Mouse (Mus musculus) kidney, adult 8-10 months (tissue): ENCODE results near the gene Pithd1.
"Not testable (repeated sequence)": the region's sequence is repeated elsewhere in the genome, so short reads cannot be mapped to it uniquely, and the experiment has no call there.

ENCODE experiments used
- DNase-seq, 2 experiments: peaks; one replicate each; pipeline ENCODE4 v3.0.0; 2022

Gene Pithd1

DNA sequence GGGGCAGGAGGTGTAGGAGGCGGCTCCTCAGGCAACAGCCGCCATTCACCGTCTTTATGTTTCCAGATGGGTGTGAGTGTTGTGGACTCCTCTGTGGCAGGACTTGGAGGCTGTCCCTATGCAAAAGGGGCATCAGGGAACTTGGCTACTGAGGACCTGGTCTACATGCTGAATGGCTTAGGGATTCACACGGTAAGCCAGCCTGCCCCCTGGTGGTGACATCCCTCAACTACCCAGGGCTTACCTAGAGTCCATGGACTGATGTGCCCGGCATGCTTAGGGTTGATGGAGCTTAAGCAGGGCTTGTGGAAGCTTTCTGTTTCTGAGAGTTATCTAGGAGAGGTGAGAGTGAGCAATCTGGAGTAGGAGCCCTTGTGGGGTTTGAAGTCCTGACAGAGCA, 26.3 kb downstream of the Pithd1 start:
- DNase-seq, result peak; percentile 70 to 88

GRCm38 (mm10) chr4:135958354-135958753, 28.7 kb downstream of the Pithd1 start:
- DNase-seq, result peak; percentile 84 to 89

- DNase-seq, result no peak
These were observed 31.2 kb downstream of the Pithd1 start for GRCm38 (mm10) chr4:135955886-135956285.

DNA sequence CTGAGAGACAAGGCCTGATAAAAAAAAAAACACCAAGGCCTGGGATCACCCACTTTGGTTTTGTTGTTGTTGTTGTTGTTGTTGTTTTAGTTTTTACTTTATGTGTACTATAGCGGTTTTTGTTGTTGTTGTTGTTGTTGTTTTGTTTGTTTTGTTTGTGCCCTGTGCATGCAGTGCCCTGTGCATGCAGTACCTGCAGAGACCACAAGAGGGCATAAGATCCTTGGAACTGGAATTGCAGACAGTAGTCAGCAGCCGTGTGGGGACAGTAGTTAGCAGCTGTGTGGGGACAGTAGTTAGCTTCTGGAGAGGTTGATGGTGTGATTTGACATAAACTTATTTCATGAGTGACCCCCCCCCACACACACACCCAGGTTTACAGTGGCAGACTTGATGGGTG, 32.8 kb downstream of the Pithd1 start:
- DNase-seq, result peak in 1 of 2 experiments; percentile 81

GRCm38 (mm10) chr4:135953179-135953578, 33.9 kb downstream of the Pithd1 start:
- no peak for DNase-seq

DNA sequence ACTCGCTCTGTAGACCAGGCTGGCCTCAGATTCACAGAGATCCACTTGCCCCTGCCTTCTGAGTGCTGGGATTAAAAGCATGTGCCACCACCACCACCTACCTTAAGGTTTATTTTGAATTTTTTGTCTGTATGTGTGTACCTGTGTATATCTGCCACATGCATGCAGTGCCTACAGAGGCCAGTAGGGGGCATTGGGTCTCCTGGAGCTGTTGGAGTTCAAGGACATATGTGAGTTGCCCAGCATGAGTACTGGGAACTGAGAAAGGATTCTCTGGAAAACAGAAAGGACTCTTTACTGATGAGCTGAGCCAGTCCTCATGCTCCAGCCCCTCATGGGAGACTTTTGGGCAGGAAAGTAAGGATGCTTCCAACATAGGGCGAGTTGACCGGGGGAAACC, 35.6 kb downstream of the Pithd1 start:
- no peak for DNase-seq

DNA sequence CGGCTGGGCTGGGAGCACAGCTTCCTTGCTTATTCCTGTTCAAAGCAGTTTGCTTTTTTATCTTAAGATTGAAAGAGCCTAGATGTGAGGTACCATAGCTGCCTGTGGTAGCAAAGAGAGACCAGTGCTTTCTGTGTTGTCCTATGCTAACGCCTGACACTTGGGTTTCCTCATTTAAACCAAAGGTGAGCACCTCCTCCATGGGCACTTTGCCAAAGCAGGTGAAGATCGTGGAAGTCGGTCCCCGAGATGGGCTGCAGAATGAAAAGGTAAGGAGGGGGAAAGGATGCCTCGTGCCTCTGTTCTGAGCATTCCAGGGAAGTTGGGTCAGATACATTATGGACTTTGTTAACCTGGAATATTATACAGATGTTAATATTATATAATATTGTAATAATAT, 36.7 kb downstream of the Pithd1 start:
- no peak for DNase-seq

GRCm38 (mm10) chr4:135949911-135950310, 37.2 kb downstream of the Pithd1 start:
- no peak for DNase-seq

DNA sequence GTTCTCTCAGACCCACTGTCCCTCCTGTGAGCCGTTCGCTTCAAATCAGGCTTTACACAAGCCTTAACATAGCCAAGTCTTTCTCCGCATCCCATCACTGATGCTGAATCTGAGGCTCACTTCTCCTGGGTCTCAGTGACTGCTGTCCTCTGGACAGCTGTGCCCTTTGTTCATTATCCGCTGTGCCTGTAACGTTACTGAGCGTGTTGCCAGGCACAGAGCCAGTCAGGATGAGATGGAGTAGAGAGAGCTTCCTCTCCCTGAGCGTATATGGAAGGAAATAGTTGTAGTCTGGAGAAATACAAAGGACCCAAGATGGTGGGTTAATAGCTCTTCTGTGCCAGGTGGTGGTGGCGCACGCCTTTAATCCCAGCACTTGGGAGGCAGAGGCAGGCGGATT, 37.6 kb downstream of the Pithd1 start:
- no peak for DNase-seq

- DNase-seq, result no peak
These were observed 38.9 kb downstream of the Pithd1 start for GRCm38 (mm10) chr4:135948142-135948541.

DNA sequence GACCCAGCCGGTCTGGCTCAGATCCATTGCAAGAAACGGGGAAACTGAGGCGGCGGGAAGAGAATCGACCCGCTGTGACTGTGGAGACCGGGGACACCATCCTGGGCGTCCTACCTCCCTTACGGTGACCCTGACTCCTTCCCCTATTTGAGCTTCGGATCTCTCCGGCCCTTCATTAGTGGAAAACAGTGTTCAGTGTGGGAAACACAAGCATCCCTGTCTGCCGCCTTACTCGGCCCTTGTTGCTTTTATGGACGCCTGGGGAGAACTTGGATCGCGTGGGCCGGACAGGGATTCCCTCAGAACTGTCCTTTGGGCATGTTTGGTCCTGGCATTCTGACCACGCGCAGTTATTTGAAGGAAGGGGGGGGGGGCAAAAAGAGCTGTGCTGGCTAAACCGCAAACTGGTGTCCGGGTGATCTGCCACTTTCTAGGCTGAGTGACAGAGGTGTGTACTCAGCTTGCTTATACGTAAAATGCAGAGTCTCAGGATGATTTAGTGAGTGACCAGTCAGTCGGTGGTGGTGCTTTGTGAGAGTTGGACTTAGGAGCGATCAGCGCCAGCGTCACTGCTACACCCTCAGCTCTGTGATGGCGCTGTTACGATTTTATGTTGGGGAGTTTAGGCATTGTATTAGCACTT, 40.3 kb downstream of the Pithd1 start:
- DNase-seq, result no peak

GRCm38 (mm10) chr4:135946278-135946658, 40.8 kb downstream of the Pithd1 start, which contains the start of gene Hmgcl:
Gene Hmgcl (plus strand): TSS chr4:135946448.
- DNase-seq, result peak; percentile 95 to 97

- DNase-seq, result no peak
These were observed 41.4 kb downstream of the Pithd1 start for GRCm38 (mm10) chr4:135945706-135946105.

DNA sequence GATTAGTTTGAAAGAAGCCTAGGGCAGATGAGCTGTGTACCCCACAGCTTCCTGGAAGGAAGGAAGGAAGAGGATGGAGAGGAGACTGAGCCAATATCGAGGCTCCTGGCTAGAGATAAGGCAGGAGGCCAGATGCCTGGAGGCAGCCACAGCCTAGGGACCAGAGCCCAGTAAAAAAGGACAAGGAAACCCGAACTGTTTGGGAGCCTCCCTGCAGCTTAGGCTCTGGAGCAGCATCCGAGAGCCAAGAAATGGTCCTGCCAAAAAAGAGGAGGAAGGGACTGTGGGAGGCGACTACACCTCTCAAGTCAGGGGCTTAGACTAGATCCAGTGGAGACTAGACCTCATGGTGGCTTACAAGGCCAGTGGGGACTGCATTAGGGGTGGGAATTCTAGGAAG, 43.7 kb downstream of the Pithd1 start:
- DNase-seq, result no peak

DNA sequence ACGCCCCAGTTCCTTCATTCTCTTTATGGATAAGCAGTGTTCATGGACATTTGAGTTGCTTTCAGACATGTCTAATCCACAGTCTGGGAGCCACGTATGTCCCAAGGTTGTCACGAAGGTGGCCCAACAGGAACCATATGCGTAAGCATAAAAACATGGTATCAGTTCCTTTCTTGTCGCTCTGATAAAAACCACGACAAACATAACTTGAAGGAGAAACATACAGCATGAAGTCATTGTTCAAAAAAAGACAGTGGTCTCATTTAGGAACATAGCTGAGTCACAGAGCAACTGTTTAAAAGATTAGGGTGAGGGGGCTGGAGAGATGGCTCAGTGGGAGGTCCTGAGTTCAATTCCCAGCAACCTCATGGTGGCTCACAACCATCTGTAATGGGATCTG, 44.9 kb downstream of the Pithd1 start:
- DNase-seq, result no peak

DNA sequence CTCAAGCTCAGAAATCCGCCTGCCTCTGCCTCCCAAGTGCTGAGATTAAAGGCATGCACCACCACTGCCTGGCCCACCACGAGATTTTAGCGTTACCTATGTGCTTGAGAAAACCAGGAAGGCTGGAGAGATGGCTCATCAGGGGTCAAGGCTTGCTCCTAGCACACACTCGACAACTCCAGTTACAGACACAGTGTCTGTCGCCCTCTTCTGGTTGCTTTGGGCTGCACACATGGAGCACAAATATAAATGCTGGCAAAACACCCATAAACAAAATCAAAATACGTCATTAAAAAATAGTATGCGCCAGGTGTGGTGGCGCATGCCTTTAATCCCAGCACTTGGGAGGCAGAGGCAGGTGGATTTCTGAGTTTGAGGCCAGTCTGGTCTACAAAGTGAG, 46.0 kb downstream of the Pithd1 start:
- DNase-seq, result not testable (repeated sequence)

DNA sequence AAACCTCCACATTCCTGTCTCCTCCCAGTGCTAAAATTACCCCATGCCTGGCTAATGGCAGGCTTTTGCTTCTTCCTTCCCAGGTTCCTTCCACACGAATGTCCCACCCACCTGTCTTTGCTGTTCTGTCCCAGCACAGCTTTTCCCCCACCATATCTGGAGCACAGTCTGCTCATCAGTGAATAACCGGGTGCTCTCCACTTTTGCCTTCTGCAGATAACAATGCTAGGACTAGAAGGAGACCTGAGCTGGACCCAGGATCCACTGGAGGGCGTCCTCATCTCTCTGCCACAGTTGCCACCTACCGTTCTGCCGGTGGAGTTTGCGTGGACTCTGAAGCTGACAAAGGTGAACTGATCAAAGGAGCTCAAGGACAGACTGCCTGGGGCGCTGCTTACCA, 48.2 kb downstream of the Pithd1 start:
- DNase-seq, result no peak

- no peak for DNase-seq
These were observed 51.6 kb downstream of the Pithd1 start for GRCm38 (mm10) chr4:135935502-135935901.

DNA sequence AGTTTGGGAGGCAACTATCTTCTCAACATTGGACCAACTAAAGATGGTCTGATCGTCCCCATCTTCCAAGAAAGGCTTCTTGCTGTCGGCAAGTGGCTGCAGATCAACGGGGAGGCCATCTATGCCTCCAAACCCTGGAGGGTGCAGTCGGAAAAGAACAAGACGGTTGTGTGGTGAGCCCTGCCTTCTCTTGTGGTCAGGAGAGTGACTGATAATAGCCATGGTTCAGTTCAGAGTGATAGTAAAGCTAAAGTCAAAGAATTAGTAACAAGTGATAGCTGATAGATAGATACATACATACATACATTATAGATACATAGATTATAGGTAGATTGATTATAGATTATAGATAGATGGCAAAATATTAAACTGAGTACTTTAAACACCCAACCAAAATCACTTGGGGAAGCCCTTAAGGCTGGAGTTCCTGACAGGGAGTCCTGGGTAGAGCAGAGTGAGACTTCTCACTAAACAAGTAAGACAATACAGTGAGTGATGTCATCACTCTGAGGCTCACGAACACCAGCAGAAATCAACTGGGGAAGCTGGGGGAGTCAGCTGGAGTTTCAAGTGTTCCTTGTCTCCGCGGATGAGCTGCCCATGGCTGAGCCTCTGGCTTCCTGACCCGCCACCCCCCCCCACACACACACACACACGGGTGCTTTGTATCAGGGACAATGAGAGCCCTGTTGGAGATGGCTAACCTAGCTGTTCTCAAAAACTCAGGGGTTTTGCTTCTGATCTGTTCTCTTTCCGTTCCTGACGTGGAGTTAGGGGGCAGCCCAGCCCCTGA, 52.2 kb downstream of the Pithd1 start:
- no peak for DNase-seq

GRCm38 (mm10) chr4:135931832-135932231, 55.2 kb downstream of the Pithd1 start:
- no peak for DNase-seq

GRCm38 (mm10) chr4:135930239-135930638, 56.8 kb downstream of the Pithd1 start:
- DNase-seq, result peak in 1 of 2 experiments; percentile 48

DNA sequence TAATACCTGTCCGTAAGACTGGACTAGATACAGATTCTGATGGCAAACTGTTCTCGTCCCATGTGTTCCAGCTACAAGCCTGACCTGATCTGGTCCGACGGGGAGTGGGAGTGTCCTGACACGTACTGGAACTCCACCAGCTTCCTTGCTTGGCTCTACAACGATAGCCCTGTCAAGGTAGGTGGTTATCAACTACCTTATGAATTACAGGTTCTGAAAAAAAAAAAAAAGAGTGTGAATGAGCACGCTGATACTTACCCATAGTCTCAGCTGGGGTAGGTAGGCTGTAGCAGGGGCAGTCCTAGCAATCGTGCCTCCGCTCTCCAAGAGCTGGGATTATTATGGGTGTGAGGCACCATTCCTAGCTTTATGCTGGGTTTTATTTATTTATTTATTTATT, 57.2 kb downstream of the Pithd1 start:
- no peak for DNase-seq

- DNase-seq, result no peak
These were observed 57.7 kb downstream of the Pithd1 start for GRCm38 (mm10) chr4:135929405-135929804.

DNA sequence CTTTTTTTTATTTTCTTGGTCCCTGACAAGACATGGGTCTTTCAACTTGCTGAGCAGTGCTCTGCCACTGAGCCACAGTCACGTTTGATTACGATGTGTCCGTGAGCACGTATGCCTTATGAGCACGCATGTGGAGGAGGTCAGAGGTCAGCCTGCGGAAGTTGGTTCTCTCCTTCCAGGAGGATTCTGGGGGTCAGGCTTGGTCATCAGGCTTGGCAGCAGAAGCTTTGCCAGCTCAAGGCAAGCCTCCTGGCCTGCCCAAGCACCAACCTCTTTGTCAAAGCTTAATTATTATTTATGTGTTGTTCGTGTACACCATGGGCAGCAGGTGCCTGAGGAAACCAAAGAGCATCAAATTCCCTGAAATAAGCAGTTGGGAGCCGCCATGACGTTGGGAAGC, 58.7 kb downstream of the Pithd1 start:
- peak in 1 of 2 experiments; percentile 47 for DNase-seq

DNA sequence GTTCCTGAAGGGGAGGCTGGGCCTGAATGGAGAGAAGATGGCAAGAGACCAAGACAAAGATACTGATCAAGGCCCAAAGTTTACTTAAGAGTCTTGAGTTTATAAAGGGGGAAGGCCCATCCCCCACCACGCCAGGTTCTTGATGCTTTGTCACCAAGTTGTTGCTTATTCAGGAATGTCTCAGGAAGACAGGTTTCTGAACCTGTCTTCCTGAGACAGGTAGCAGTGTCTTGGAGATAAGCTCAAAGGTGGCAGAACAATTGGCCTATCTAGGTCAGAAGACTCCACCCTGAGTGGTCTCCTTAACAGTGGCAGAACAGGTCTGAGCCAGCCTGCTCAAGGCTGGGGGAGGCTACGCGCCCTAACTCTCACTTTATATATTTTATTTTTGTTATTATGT, 60.2 kb downstream of the Pithd1 start:
- DNase-seq, result no peak
